ENCODE assay signal across 11 mouse cellular contexts in genomic region chr10:8801719-8802347, GRCm38 (mm10).
DNase-seq lines count a peak whose midpoint lies in the region; ATAC-seq and TF ChIP-seq lines count a peak whose summit lies in the region.
"Had no signal": no experiment of that assay in that cellular context is flagged by ENCODE, and none has a peak within 500 bp of the region (broad histone marks: within the 10 kb centered on the region; RNA-seq: fewer than 3 reads in every experiment).

No protein-coding gene starts in this region.

- TF ChIP-seq CTCF in heart, postnatal 0 days (IDR thresholded peaks at IDR 0.05; ENCODE audit: low read depth), result no peak

- DNase-seq in heart, postnatal 0 days (ENCODE audit: low spot score), result no peak
- no peak for DNase-seq in heart, adult 11 months
- no peak for DNase-seq in embryonic facial prominence, embryonic 10.5 days (ENCODE audit: low spot score)
- DNase-seq in hindbrain, embryonic 14.5 days (ENCODE audit: low spot score), result no peak
- no peak for DNase-seq in adrenal gland, adult 2 months
- no peak for DNase-seq in lung, adult 18-20 months
- DNase-seq: gastrocnemius, postnatal 36 days; kidney, adult 9 months had no signal

- no peak overlapping the region for H3K9ac ChIP-seq in heart, postnatal 0 days (replicated peaks; ENCODE audit: low read depth, low read length)
- 0 out of 2 replicates have a peak overlapping the region, but pooled peaks have one; percentile 24 for H3K9ac ChIP-seq in hindbrain, embryonic 14.5 days
- H3K9ac ChIP-seq in midbrain, embryonic 15.5 days, result no peak overlapping the region
- H3K9ac ChIP-seq: embryonic facial prominence, embryonic 12.5 days had no signal

- 24% methylated on average over 12 of the region's 12 CpGs for WGBS in heart, postnatal 0 days
- 85% methylated on average over 12 of the region's 12 CpGs for WGBS in embryonic facial prominence, embryonic 10.5 days
- WGBS in hindbrain, embryonic 14.5 days, result 62% methylated on average over 12 of the region's 12 CpGs
- 66% methylated on average over 12 of the region's 12 CpGs for WGBS in midbrain, embryonic 15.5 days

- no peaks in the 10 kb centered on the region for H3K27me3 ChIP-seq in heart, postnatal 0 days (ENCODE audit: control insufficient read depth, insufficient read depth, low read length)
- no peaks in the 10 kb centered on the region for H3K27me3 ChIP-seq in embryonic facial prominence, embryonic 10.5 days (replicated peaks; ENCODE audit: low read depth, poor library complexity, severe bottlenecking)
- H3K27me3 ChIP-seq in hindbrain, embryonic 14.5 days (ENCODE audit: control insufficient read depth, insufficient read depth, low read length), result no peaks in the 10 kb centered on the region
- no peaks in the 10 kb centered on the region for H3K27me3 ChIP-seq in midbrain, embryonic 15.5 days (replicated peaks)
- H3K27me3 ChIP-seq: embryonic facial prominence, embryonic 12.5 days had no signal

- peak overlapping the region; percentile 22; the same call in 1 of the 2 replicates for H3K4me2 ChIP-seq in heart, postnatal 0 days (ENCODE audit: low read depth, low read length)
- peak overlapping the region; percentile 44; the same call in 1 of the 2 replicates for H3K4me2 ChIP-seq in hindbrain, embryonic 14.5 days (replicated peaks)
- H3K4me2 ChIP-seq in midbrain, embryonic 15.5 days, result peak overlapping the region; percentile 45

- peaks cover 45% of the 10 kb centered on the region for H3K4me1 ChIP-seq in heart, postnatal 0 days (ENCODE audit: control insufficient read depth, insufficient read depth)
- peaks cover 37% of the 10 kb centered on the region for H3K4me1 ChIP-seq in embryonic facial prominence, embryonic 10.5 days
- peaks cover 14% of the 10 kb centered on the region for H3K4me1 ChIP-seq in hindbrain, embryonic 14.5 days (replicated peaks; ENCODE audit: control insufficient read depth, insufficient read depth, low read length)
- peaks cover 21% of the 10 kb centered on the region for H3K4me1 ChIP-seq in midbrain, embryonic 15.5 days

- no peaks in the 10 kb centered on the region for H3K36me3 ChIP-seq in heart, postnatal 0 days (replicated peaks; ENCODE audit: control insufficient read depth, insufficient read depth, low read length)
- H3K36me3 ChIP-seq in embryonic facial prominence, embryonic 10.5 days (replicated peaks), result peaks cover 36% of the 10 kb centered on the region
- no peaks in the 10 kb centered on the region for H3K36me3 ChIP-seq in hindbrain, embryonic 14.5 days (replicated peaks; ENCODE audit: control insufficient read depth, insufficient read depth)
- H3K36me3 ChIP-seq in midbrain, embryonic 15.5 days (replicated peaks), result 0 out of 2 replicates have a peak, but pooled peaks cover 4% of the 10 kb centered on the region

- ATAC-seq in heart, postnatal 0 days (ENCODE audit: insufficient read depth, low read depth), result no peak
- ATAC-seq in hindbrain, embryonic 14.5 days (ENCODE audit: low FRiP score), result peak; percentile 31; the same call in 1 of the 2 replicates
- peak; percentile 64 for ATAC-seq in midbrain, embryonic 15.5 days (replicated peaks)

- no peak for TF ChIP-seq EP300 in heart, postnatal 0 days (IDR thresholded peaks at IDR 0.05; ENCODE audit: low read depth)

- no peaks in the 10 kb centered on the region for H3K9me3 ChIP-seq in heart, postnatal 0 days (replicated peaks; ENCODE audit: control insufficient read depth, low read length)
- H3K9me3 ChIP-seq in embryonic facial prominence, embryonic 10.5 days, result peaks cover 9% of the 10 kb centered on the region
- H3K9me3 ChIP-seq in hindbrain, embryonic 14.5 days (ENCODE audit: control insufficient read depth, low read length), result no peaks in the 10 kb centered on the region
- H3K9me3 ChIP-seq in midbrain, embryonic 15.5 days, result no peaks in the 10 kb centered on the region
- H3K9me3 ChIP-seq: embryonic facial prominence, embryonic 12.5 days had no signal

- H3K27ac ChIP-seq in heart, postnatal 0 days (ENCODE audit: low read depth), result no peak overlapping the region
- H3K27ac ChIP-seq in embryonic facial prominence, embryonic 10.5 days (replicated peaks), result peak overlapping the region; percentile 74
- 0 out of 2 replicates have a peak overlapping the region, but pooled peaks have one; percentile 64 for H3K27ac ChIP-seq in hindbrain, embryonic 14.5 days
- H3K27ac ChIP-seq in midbrain, embryonic 15.5 days, result peak overlapping the region; percentile 73
- H3K27ac ChIP-seq: stomach, postnatal 0 days had no signal

- H3K4me3 ChIP-seq in heart, postnatal 0 days (ENCODE audit: low read depth, low read length), result no peak overlapping the region
- no peak overlapping the region; the same call in 1 of the 2 replicates for H3K4me3 ChIP-seq in embryonic facial prominence, embryonic 10.5 days
- no peak overlapping the region for H3K4me3 ChIP-seq in hindbrain, embryonic 14.5 days (replicated peaks; ENCODE audit: low read length)
- no peak overlapping the region for H3K4me3 ChIP-seq in midbrain, embryonic 15.5 days
- H3K4me3 ChIP-seq: embryonic facial prominence, embryonic 12.5 days had no signal
